Mouse (Mus musculus) MEL (cell line): ENCODE data around the gene Gmds.

Experiments
- CHD2 ChIP-seq: IDR thresholded peaks from 2 replicates; pipeline ENCODE4 v1.6.1; 2011; ENCODE audit warnings: low read length, improper control_type of control experiment
- CTCF ChIP-seq, 3 experiments: IDR thresholded peaks in 2 of 3; conservative IDR thresholded peaks in 1 of 3; 2 replicates each; pipeline ENCODE4 v1.5.1; 2011 to 2012; ENCODE audit warnings: low read length in 3 of 3, low read depth in 2 of 3, mild to moderate bottlenecking in 2 of 3, improper control_type of control experiment in 1 of 3, inconsistent platforms in 1 of 3, mixed read lengths in 1 of 3, moderate library complexity in 1 of 3; ENCODE audit not compliant: control insufficient read depth in 1 of 3, insufficient read depth in 1 of 3, poor library complexity in 1 of 3, severe bottlenecking in 1 of 3
- E2F4 ChIP-seq: IDR thresholded peaks from 2 replicates; pipeline ENCODE4 v1.6.1; 2011; ENCODE audit warnings: low read depth, low read length, improper control_type of control experiment, borderline replicate concordance
- ELF1 ChIP-seq: IDR thresholded peaks from 2 replicates; pipeline ENCODE4 v1.6.1; 2014; ENCODE audit warnings: low read depth, mild to moderate bottlenecking, inconsistent platforms, low read length, improper control_type of control experiment, moderate library complexity
- EP300 ChIP-seq, 2 experiments: IDR thresholded peaks; 2 replicates each; pipeline ENCODE4 v1.6.1; 2011; ENCODE audit warnings: improper control_type of control experiment in 2 of 2, low read length in 2 of 2, low read depth in 1 of 2, mild to moderate bottlenecking in 1 of 2
- ETS1 ChIP-seq: IDR thresholded peaks from 2 replicates; pipeline ENCODE4 v1.6.1; 2012; ENCODE audit warnings: low read depth, mild to moderate bottlenecking, inconsistent platforms, low read length, improper control_type of control experiment, moderate library complexity
- GATA1 ChIP-seq: IDR thresholded peaks from 2 replicates; pipeline ENCODE4 v1.6.1; 2011; ENCODE audit warnings: low read depth, low read length, improper control_type of control experiment
- POLR2A ChIP-seq, 2 experiments: IDR thresholded peaks; 2 replicates each; pipeline ENCODE4 v1.6.1; 2011 to 2012; ENCODE audit warnings: low read length in 2 of 2, mild to moderate bottlenecking in 2 of 2, control low read depth in 1 of 2, improper control_type of control experiment in 1 of 2, low read depth in 1 of 2, moderate library complexity in 1 of 2; ENCODE audit not compliant: control insufficient read depth in 1 of 2, insufficient read depth in 1 of 2, poor library complexity in 1 of 2
- RCOR1 ChIP-seq: IDR thresholded peaks from 2 replicates; pipeline ENCODE4 v1.6.1; 2012; ENCODE audit warnings: low read depth, mild to moderate bottlenecking, inconsistent platforms, low read length, improper control_type of control experiment
- SIN3A ChIP-seq: IDR thresholded peaks from 2 replicates; pipeline ENCODE4 v1.6.1; 2012; ENCODE audit warnings: low read length, improper control_type of control experiment, inconsistent platforms
- SMC3 ChIP-seq: IDR thresholded peaks from 2 replicates; pipeline ENCODE4 v1.6.1; 2011; ENCODE audit warnings: low read depth, low read length, improper control_type of control experiment
- TAL1 ChIP-seq: IDR thresholded peaks from 2 replicates; pipeline ENCODE4 v1.6.1; 2012; ENCODE audit warnings: mild to moderate bottlenecking, inconsistent platforms, low read length, moderate library complexity, mixed read lengths
- USF2 ChIP-seq, 2 experiments: IDR thresholded peaks; 2 replicates each; pipeline ENCODE4 v1.6.1; 2011 to 2012; ENCODE audit warnings: improper control_type of control experiment in 2 of 2, low read length in 2 of 2, borderline replicate concordance in 1 of 2, inconsistent platforms in 1 of 2, low read depth in 1 of 2, mild to moderate bottlenecking in 1 of 2; ENCODE audit not compliant: insufficient read depth in 1 of 2
- ZC3H11A ChIP-seq: IDR thresholded peaks from 2 replicates; pipeline ENCODE4 v1.6.1; 2012; ENCODE audit warnings: low read depth, mild to moderate bottlenecking, inconsistent platforms, low read length, improper control_type of control experiment

- TF ChIP-seq POLR2A (IDR thresholded peaks at IDR 0.05; ENCODE audit: control insufficient read depth in 1 of 2, insufficient read depth in 1 of 2, low read depth in 1 of 2, low read length in 2 of 2, poor library complexity in 1 of 2) = no peak
- no peak for TF ChIP-seq SMC3
- TF ChIP-seq CHD2 = no peak
- TF ChIP-seq E2F4 = no peak
- TF ChIP-seq TAL1 = no peak
- TF ChIP-seq USF2 (IDR thresholded peaks at IDR 0.05; ENCODE audit: borderline replicate concordance in 1 of 2, insufficient read depth in 1 of 2, low read depth in 1 of 2, low read length in 2 of 2) = no peak
- TF ChIP-seq EP300 (IDR thresholded peaks at IDR 0.05; ENCODE audit: low read depth in 1 of 2, low read length in 2 of 2) = no peak
- TF ChIP-seq ZC3H11A = no peak
- no peak for TF ChIP-seq CTCF (IDR thresholded peaks at IDR 0.05 in 2 of 3, conservative IDR thresholded peaks at IDR 0.05 in 1 of 3; ENCODE audit: control insufficient read depth in 1 of 3, insufficient read depth in 1 of 3, low read depth in 2 of 3, low read length in 3 of 3, poor library complexity in 1 of 3, severe bottlenecking in 1 of 3)
- no peak for TF ChIP-seq ETS1
- no peak for TF ChIP-seq RCOR1
- TF ChIP-seq SIN3A = no peak
- TF ChIP-seq GATA1 = no peak
- no peak for TF ChIP-seq ELF1
These were observed 541.2 kb downstream of the Gmds start for GRCm38 (mm10) chr13:31797346-31797745.
